Mouse (Mus musculus) cortical plate, adult 2 months (tissue): ENCODE measurements around the gene Srp54a. TPM values are rescaled to one million over a fixed set of nuclear protein-coding genes. Genes with fewer than 3 reads are reported as not detected.
"Not testable (repeated sequence)": the region's sequence is repeated elsewhere in the genome, so short reads cannot be mapped to it uniquely, and the experiment has no call there.

Experiments used
- H3K27ac ChIP-seq: fragments of 200-500 bp; 2 replicates; pipeline ENCODE4 v1.5.1; 2012; ENCODE audit warnings: low read length, control low read depth, inconsistent platforms; ENCODE audit not compliant: insufficient read depth
- H3K4me1 ChIP-seq: fragments of 200-500 bp; 2 replicates; pipeline ENCODE4 v1.6.1; 2011; ENCODE audit warnings: low read length; ENCODE audit not compliant: control insufficient read depth, insufficient read depth
- H3K4me3 ChIP-seq: fragments of 200-500 bp; 2 replicates; pipeline ENCODE4 v1.5.1; 2011; ENCODE audit warnings: mild to moderate bottlenecking, low read length, control low read depth; ENCODE audit not compliant: insufficient read depth
- CTCF ChIP-seq: fragments of 200-500 bp; IDR thresholded peaks from 2 replicates; pipeline ENCODE4 v1.5.1; 2011; ENCODE audit warnings: mild to moderate bottlenecking, control low read depth, low read length; ENCODE audit not compliant: insufficient read depth; ENCODE audit errors: extremely low read depth
- POLR2A ChIP-seq: fragments of 200-500 bp; IDR thresholded peaks from 2 replicates; pipeline ENCODE4 v1.6.1; 2011; ENCODE audit warnings: mild to moderate bottlenecking, low read length, control low read depth; ENCODE audit not compliant: insufficient read depth; ENCODE audit errors: extremely low read depth
- polyA plus RNA-seq: library from polyadenylated mRNA; depleted of rRNA; stranded (reverse); fragments of >200 nt; gene quantifications from 2 replicates; pipeline ENCODE4 v1.2.3, GENCODE M21; 2012

Gene Srp54a
- polyA plus RNA-seq, 1 experiment, result 71.6 TPM

- TF ChIP-seq CTCF, result no peak
- TF ChIP-seq POLR2A, result no peak
- no peak overlapping the region for H3K27ac ChIP-seq
- H3K4me3 ChIP-seq, result no peak overlapping the region
- H3K4me1 ChIP-seq, result no peaks in the 10 kb centered on the region
These were observed 19.7 kb upstream of the Srp54a start for GRCm38 (mm10) chr12:55060212-55060898.

GRCm38 (mm10) chr12:55061006-55061405 is 19.1 kb upstream of the Srp54a start:
- TF ChIP-seq CTCF, result no peak
- no peak for TF ChIP-seq POLR2A
- no peak overlapping the region for H3K27ac ChIP-seq
- H3K4me1 ChIP-seq, result no peaks in the 10 kb centered on the region
- no peak overlapping the region for H3K4me3 ChIP-seq

- no peak overlapping the region for H3K4me3 ChIP-seq
- TF ChIP-seq CTCF (no peak), POLR2A (no peak)
These were observed 17.9 kb upstream of the Srp54a start for GRCm38 (mm10) chr12:55062141-55062540.

GRCm38 (mm10) chr12:55072495-55072894 is 7.6 kb upstream of the Srp54a start:
- no peak for TF ChIP-seq CTCF
- no peak for TF ChIP-seq POLR2A
- H3K4me3 ChIP-seq, result no peak overlapping the region
- no peaks in the 10 kb centered on the region for H3K4me1 ChIP-seq
- no peak overlapping the region for H3K27ac ChIP-seq

More at GRCm38 (mm10) chr12:55062141-55062540, 17.9 kb upstream of the Srp54a start:
- H3K4me1 ChIP-seq, result no peaks in the 10 kb centered on the region
- no peak overlapping the region for H3K27ac ChIP-seq

- H3K4me3 ChIP-seq, result no peak overlapping the region
- no peak overlapping the region for H3K27ac ChIP-seq
- TF ChIP-seq CTCF (no peak), POLR2A (no peak)
- H3K4me1 ChIP-seq, result no peaks in the 10 kb centered on the region
These were observed 6.4 kb upstream of the Srp54a start for GRCm38 (mm10) chr12:55073686-55074085.

- H3K4me3 ChIP-seq, result no peak overlapping the region
- no peaks in the 10 kb centered on the region for H3K4me1 ChIP-seq
- H3K27ac ChIP-seq, result no peak overlapping the region
- no peak for TF ChIP-seq CTCF
- TF ChIP-seq POLR2A, result no peak
These were observed 4.8 kb upstream of the Srp54a start for GRCm38 (mm10) chr12:55075296-55075695.

GRCm38 (mm10) chr12:55078706-55079105 is 1.4 kb upstream of the Srp54a start:
- H3K27ac ChIP-seq, H3K4me1 ChIP-seq: not testable (repeated sequence)
- peak overlapping the region; percentile 73; the same call in 1 of the 2 replicates for H3K4me3 ChIP-seq

- not testable (repeated sequence) for H3K27ac ChIP-seq, H3K4me1 ChIP-seq
- peak overlapping the region; percentile 73 for H3K4me3 ChIP-seq
These were observed 510 bp downstream of the Srp54a start for GRCm38 (mm10) chr12:55080601-55080942.

- H3K4me3 ChIP-seq, H3K4me1 ChIP-seq, H3K27ac ChIP-seq: not testable (repeated sequence)
These were observed 12.1 kb downstream of the Srp54a start for GRCm38 (mm10) chr12:55092127-55092526.

- not testable (repeated sequence) for H3K4me3 ChIP-seq, H3K27ac ChIP-seq, H3K4me1 ChIP-seq
These were observed 32.6 kb downstream of the Srp54a start for GRCm38 (mm10) chr12:55112616-55113015.

GRCm38 (mm10) chr12:55124242-55124641 is 44.2 kb downstream of the Srp54a start, which contains the start of gene Fam177a:
Gene Fam177a (plus strand): TSS chr12:55124469.
- H3K4me3 ChIP-seq, H3K27ac ChIP-seq, H3K4me1 ChIP-seq: not testable (repeated sequence)

GRCm38 (mm10) chr12:55124731-55125130 is 44.7 kb downstream of the Srp54a start:
- H3K4me1 ChIP-seq, H3K4me3 ChIP-seq, H3K27ac ChIP-seq: not testable (repeated sequence)

- not testable (repeated sequence) for H3K27ac ChIP-seq, H3K4me3 ChIP-seq, H3K4me1 ChIP-seq
These were observed 55.5 kb downstream of the Srp54a start for GRCm38 (mm10) chr12:55135540-55135939.

- not testable (repeated sequence) for H3K4me1 ChIP-seq, H3K4me3 ChIP-seq, H3K27ac ChIP-seq
These were observed 57.8 kb downstream of the Srp54a start for GRCm38 (mm10) chr12:55137859-55138258.
